Mouse (Mus musculus): Measurements from ENCODE around the gene Vps29. TPM values are rescaled to one million over a fixed set of nuclear protein-coding genes. Genes with fewer than 3 reads are reported as not detected.

Gene Vps29
- polyA plus RNA-seq, 1 experiment from 2014 or later = 289 TPM

DNA sequence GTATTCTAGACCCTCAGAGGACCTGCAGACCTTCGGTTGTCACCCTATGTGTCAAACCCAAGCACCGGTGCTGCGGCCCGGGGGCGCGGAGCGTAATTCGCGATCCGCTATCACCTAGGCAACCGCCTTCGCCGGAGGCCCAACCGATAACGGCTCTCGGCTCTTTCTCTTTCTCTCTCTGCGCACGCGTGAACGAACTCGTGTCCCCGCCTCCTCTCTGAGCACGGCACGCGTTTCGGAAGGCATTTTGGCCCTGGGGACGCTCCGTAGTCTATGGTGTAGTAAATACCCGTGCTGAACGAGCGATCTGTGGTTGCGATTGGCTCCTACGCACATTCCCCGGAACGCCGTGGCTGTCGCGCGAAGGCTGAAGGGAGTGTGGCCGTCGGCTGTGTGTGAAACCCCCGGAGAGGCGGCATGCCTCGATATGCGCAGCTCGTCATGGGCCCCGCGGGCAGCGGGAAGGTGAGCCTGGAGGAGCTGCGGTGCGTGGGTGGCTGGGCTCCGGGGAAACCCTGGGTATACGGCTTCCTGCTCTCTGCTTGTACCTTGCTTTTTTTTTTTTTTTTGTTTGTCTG lies 18.1 kb downstream of the Vps29 start, which contains the start of gene Fam216a:
TSS of gene Fam216a (minus strand) at position 173 of the 578 bp plus-strand sequence.
- H3K27ac ChIP-seq (ENCODE audit: low read length) = peak within 1 kb of the TSS; percentile 91
- peak within 1 kb of the TSS; percentile 74 for H3K4me2 ChIP-seq (ENCODE audit: low read depth, low read length)
- H3K4me1 ChIP-seq (ENCODE audit: control insufficient read depth, insufficient read depth, low read length) = peaks cover 8% of the 10 kb centered on the region; the same call in 1 of the 2 replicates
- WGBS = under 1% methylated on average over 53 of the region's 53 CpGs
- H3K9ac ChIP-seq (ENCODE audit: low read depth, low read length) = peak within 1 kb of the TSS; percentile 79
- H3K27me3 ChIP-seq (replicated peaks; ENCODE audit: control insufficient read depth, insufficient read depth, low read length) = no peaks in the 10 kb centered on the region
- peak; percentile 96 for ATAC-seq
- no peaks in the 10 kb centered on the region for H3K9me3 ChIP-seq (ENCODE audit: control insufficient read depth, low read length)
- peak within 1 kb of the TSS; percentile 78 for H3K4me3 ChIP-seq (ENCODE audit: low read length)
- peaks cover 7% of the 10 kb centered on the region; the same call in 1 of the 2 replicates for H3K36me3 ChIP-seq (ENCODE audit: control insufficient read depth, insufficient read depth, low read length)

DNA sequence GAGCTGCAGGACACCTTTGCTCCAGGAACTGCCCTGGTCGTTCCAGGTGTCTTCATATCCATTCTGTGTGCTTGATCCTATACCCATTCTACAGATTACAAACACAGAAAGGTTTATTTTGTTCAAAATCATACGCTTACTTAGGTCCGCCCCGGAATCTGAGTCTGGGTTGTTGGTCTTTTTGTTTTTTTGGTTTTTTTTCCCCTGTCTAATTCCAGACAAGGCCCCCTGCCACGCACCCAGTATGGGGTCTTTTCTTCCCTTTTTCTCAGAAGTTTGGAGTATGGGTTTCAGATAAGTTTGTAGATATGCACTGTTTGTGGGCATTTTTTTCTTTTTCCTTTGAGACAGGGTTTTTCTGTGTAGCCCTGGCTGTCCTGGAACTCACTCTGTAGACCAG lies 18.7 kb downstream of the Vps29 start:
- Histone ChIP-seq H3K9ac (ENCODE audit: low read depth, low read length) (peak overlapping the region; percentile 79), H3K4me3 (ENCODE audit: low read length) (peak overlapping the region; percentile 78), H3K27ac (ENCODE audit: low read length) (peak overlapping the region; percentile 86), H3K9me3 (ENCODE audit: control insufficient read depth, low read length) (no peaks in the 10 kb centered on the region), H3K36me3 (ENCODE audit: control insufficient read depth, insufficient read depth, low read length) (peaks cover 6% of the 10 kb centered on the region; the same call in 1 of the 2 replicates), H3K4me2 (ENCODE audit: low read depth, low read length) (peak overlapping the region; percentile 67), H3K4me1 (ENCODE audit: control insufficient read depth, insufficient read depth, low read length) (peaks cover 8% of the 10 kb centered on the region; the same call in 1 of the 2 replicates), H3K27me3 (replicated peaks; ENCODE audit: control insufficient read depth, insufficient read depth, low read length) (no peaks in the 10 kb centered on the region)
- ATAC-seq = no peak
- WGBS = 4% methylated on average over 5 of the region's 5 CpGs

DNA sequence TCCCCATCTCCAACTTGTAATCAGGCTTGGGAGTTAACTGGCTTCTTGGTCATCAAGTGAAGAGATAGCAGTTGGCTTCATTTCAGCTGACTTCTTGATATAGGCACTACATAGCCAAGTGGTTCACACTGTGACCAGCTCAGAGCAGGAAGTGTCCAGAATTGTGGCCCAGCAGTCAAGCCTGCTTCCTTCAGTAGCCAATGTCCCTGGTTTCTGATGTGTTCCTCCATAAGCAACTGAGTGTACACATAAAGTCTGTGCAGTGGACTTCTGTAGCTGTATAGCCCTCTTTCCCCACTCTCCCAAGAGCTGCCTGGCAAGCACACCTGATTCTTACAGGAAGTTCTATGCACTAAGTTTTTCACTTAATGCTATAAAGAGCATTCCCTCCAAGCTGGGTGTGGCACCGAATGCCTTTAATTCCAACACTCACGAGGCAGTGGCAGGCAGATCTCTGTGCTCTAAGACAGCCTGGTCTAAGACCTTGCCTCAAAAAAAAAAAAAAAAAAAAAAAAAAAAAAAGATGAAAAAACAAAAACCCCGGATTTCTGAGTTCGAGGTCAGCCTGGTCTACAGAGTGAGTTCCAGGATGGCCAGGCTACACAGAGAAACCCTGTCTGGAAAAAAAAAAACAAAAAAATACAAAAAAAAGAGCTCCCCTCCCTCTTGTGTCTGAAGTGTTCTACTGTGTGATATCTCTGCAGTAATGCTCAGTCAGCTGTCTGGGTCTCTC lies 23.1 kb downstream of the Vps29 start:
- WGBS = 92% methylated on average over 4 of the region's 4 CpGs
- H3K9ac ChIP-seq (ENCODE audit: low read depth, low read length) = no peak overlapping the region
- H3K27ac ChIP-seq (ENCODE audit: low read length) = no peak overlapping the region
- H3K4me2 ChIP-seq (ENCODE audit: low read depth, low read length) = no peak overlapping the region
- H3K36me3 ChIP-seq (ENCODE audit: control insufficient read depth, insufficient read depth, low read length) = 0 out of 2 replicates have a peak, but pooled peaks cover 9% of the 10 kb centered on the region
- no peaks in the 10 kb centered on the region for H3K27me3 ChIP-seq (replicated peaks; ENCODE audit: control insufficient read depth, insufficient read depth, low read length)
- H3K4me3 ChIP-seq (ENCODE audit: low read length) = no peak overlapping the region
- H3K4me1 ChIP-seq (ENCODE audit: control insufficient read depth, insufficient read depth, low read length) = peaks cover 8% of the 10 kb centered on the region; the same call in 1 of the 2 replicates
- no peak for ATAC-seq
- H3K9me3 ChIP-seq (ENCODE audit: control insufficient read depth, low read length) = no peaks in the 10 kb centered on the region

DNA sequence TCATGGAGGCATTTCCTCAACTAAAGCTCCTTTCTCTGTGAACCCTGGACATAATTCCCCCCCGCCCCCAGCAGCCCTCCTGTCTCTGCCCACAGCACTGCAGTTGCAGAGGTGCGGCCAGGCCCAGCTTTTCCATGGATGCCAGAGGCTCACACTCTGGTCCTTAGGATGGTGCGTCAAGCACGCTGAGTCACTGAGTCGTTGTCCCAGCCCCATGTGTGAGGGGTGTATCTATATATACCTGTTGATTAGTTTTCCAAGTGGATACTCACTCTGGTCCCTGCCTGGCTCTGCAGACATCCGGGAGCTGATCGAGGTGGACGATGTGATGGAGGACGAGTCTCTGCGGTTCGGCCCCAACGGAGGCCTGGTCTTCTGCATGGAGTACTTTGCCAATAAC lies 24.0 kb downstream of the Vps29 start:
- Histone ChIP-seq H3K4me3 (ENCODE audit: low read length) (no peak overlapping the region), H3K27ac (ENCODE audit: low read length) (no peak overlapping the region), H3K27me3 (replicated peaks; ENCODE audit: control insufficient read depth, insufficient read depth, low read length) (no peaks in the 10 kb centered on the region), H3K4me1 (ENCODE audit: control insufficient read depth, insufficient read depth, low read length) (peaks cover 5% of the 10 kb centered on the region; the same call in 1 of the 2 replicates), H3K9me3 (ENCODE audit: control insufficient read depth, low read length) (no peaks in the 10 kb centered on the region), H3K9ac (ENCODE audit: low read depth, low read length) (no peak overlapping the region), H3K36me3 (ENCODE audit: control insufficient read depth, insufficient read depth, low read length) (0 out of 2 replicates have a peak, but pooled peaks cover 9% of the 10 kb centered on the region), H3K4me2 (ENCODE audit: low read depth, low read length) (no peak overlapping the region)
- no peak for ATAC-seq
- WGBS = 93% methylated on average over 12 of the region's 12 CpGs

DNA sequence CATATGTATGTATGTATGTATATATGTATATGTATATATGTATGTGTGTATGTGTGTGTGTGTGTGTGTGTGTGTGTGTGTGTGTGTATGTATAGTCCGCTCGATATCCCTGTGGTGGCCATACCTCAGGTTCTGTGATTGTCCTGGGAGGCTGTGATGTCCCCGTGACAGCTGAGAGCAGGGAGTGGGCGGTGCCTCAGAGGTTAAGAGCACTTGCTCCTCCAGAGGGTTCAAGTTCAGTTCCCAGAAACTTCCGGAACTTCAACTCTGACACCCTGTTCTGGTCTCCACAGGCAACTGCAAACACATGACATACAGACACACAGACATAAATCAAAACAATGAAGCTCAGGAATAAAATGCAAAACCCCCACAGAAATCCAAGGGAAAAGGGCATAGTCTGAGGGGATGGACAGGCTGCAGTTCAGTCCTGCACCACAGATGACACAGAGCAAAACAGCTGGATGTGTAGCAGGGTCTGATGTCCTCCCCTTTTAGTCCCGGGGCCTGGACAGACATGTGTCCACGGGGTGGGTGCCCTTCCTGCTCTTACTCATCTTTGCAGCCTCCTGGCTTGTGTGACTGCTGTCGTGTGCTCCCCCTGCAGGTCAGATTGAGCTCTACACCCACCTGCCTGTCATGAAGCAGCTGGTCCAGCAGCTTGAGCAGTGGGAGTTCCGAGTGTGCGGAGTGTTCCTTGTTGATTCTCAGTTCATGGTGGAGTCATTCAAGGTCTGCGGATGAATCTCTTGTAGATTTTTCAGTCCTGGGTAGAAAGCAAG lies 25.4 kb downstream of the Vps29 start:
- H3K4me3 ChIP-seq (ENCODE audit: low read length) = no peak overlapping the region
- no peak overlapping the region for H3K4me2 ChIP-seq (ENCODE audit: low read depth, low read length)
- H3K27ac ChIP-seq (ENCODE audit: low read length) = no peak overlapping the region
- 56% methylated on average over 11 of the region's 11 CpGs for WGBS
- no peak overlapping the region for H3K9ac ChIP-seq (ENCODE audit: low read depth, low read length)
- H3K9me3 ChIP-seq (ENCODE audit: control insufficient read depth, low read length) = no peaks in the 10 kb centered on the region
- H3K36me3 ChIP-seq (ENCODE audit: control insufficient read depth, insufficient read depth, low read length) = 0 out of 2 replicates have a peak, but pooled peaks cover 6% of the 10 kb centered on the region
- peak; percentile 46; the same call in 1 of the 2 replicates for ATAC-seq
- no peaks in the 10 kb centered on the region for H3K4me1 ChIP-seq (ENCODE audit: control insufficient read depth, insufficient read depth, low read length)
- no peaks in the 10 kb centered on the region for H3K27me3 ChIP-seq (replicated peaks; ENCODE audit: control insufficient read depth, insufficient read depth, low read length)

DNA sequence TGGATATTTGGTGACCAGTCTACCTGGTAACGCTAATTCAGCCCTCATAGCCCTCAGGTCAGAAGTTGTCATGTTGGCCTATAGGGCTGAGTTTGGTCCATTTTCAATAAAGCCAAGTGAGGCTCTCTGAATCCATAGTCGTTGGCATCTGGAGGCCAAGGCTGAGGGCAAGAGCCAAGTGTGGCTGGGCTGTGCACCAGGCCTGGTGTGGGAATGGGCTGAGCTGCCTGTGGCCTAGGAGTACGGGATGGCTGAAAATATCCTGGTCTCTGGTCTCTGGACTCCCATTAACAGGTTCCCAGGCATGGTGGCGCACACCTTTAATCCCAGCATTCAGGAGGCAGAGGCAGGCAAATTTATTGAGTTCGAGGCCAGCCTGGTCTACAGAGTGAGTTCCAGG lies 35.8 kb downstream of the Vps29 start:
- WGBS = 91% methylated on average over 5 of the region's 5 CpGs
- Histone ChIP-seq H3K9me3 (ENCODE audit: control insufficient read depth, low read length) (no peaks in the 10 kb centered on the region), H3K9ac (ENCODE audit: low read depth, low read length) (no peak overlapping the region), H3K4me2 (ENCODE audit: low read depth, low read length) (no peak overlapping the region), H3K27me3 (replicated peaks; ENCODE audit: control insufficient read depth, insufficient read depth, low read length) (no peaks in the 10 kb centered on the region), H3K36me3 (ENCODE audit: control insufficient read depth, insufficient read depth, low read length) (no peaks in the 10 kb centered on the region), H3K27ac (ENCODE audit: low read length) (no peak overlapping the region), H3K4me1 (ENCODE audit: control insufficient read depth, insufficient read depth, low read length) (peaks cover 9% of the 10 kb centered on the region), H3K4me3 (ENCODE audit: low read length) (no peak overlapping the region)
- ATAC-seq = no peak

DNA sequence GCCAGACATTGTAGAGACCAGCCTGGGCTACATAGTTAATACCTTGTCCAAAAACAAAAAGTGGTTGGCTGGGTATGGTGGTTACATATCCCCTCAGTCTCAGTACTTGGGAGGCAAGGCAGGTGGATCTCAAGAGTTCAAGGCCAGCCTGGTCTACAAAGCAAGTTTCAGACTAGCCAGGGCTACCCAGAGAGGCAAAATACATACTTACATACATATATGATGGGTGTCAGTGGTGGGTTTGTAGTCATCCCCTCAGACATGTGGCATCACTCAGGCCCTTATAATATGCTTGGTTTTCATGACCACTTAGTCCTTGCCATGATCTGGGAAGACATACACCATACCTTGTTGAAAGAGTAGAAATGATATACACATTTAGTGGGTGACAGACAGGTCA lies 36.5 kb downstream of the Vps29 start:
- Histone ChIP-seq H3K9ac (ENCODE audit: low read depth, low read length) (no peak overlapping the region), H3K4me1 (ENCODE audit: control insufficient read depth, insufficient read depth, low read length) (peaks cover 9% of the 10 kb centered on the region), H3K4me2 (ENCODE audit: low read depth, low read length) (no peak overlapping the region), H3K4me3 (ENCODE audit: low read length) (no peak overlapping the region), H3K27ac (ENCODE audit: low read length) (no peak overlapping the region), H3K36me3 (ENCODE audit: control insufficient read depth, insufficient read depth, low read length) (no peaks in the 10 kb centered on the region), H3K27me3 (replicated peaks; ENCODE audit: control insufficient read depth, insufficient read depth, low read length) (no peaks in the 10 kb centered on the region), H3K9me3 (ENCODE audit: control insufficient read depth, low read length) (no peaks in the 10 kb centered on the region)
- ATAC-seq = no peak

DNA sequence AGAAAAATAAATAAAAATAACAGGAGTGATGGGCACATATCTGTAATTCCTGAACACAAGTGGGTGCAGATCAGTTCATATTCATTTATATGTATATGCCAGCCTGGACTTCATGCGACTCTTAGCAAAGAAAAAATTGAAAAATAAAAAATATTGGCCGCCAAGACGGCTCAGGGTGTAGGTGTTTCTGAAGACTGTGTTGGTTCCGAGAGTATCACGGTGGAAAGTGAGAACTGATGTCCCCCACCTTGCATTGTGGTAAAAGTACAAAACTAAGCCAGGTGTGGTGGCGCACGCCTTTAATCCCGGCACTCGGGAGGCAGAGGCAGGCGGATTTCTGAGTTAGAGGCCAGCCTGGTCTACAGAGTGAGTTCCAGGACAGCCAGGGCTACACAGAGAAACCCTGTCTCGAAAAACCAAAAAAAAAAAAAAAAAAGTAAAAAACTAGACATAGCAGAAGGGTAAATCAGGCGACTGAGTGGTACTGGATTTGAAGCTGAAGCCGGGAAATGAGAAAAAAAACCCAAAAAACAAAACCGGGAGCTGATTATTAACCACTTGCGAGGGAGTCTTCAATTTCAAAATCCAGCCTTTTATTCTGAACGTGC lies 37.1 kb downstream of the Vps29 start:
- Histone ChIP-seq H3K4me2 (ENCODE audit: low read depth, low read length) (peak overlapping the region; percentile 84), H3K27me3 (replicated peaks; ENCODE audit: control insufficient read depth, insufficient read depth, low read length) (no peaks in the 10 kb centered on the region), H3K9ac (ENCODE audit: low read depth, low read length) (peak overlapping the region; percentile 78; the same call in 1 of the 2 replicates), H3K4me3 (ENCODE audit: low read length) (peak overlapping the region; percentile 74), H3K27ac (ENCODE audit: low read length) (no peak overlapping the region), H3K36me3 (ENCODE audit: control insufficient read depth, insufficient read depth, low read length) (no peaks in the 10 kb centered on the region), H3K4me1 (ENCODE audit: control insufficient read depth, insufficient read depth, low read length) (peaks cover 9% of the 10 kb centered on the region), H3K9me3 (ENCODE audit: control insufficient read depth, low read length) (no peaks in the 10 kb centered on the region)
- WGBS = 50% methylated on average over 16 of the region's 16 CpGs
- 0 out of 2 replicates have a peak, but pooled peaks have one; percentile 6 for ATAC-seq

DNA sequence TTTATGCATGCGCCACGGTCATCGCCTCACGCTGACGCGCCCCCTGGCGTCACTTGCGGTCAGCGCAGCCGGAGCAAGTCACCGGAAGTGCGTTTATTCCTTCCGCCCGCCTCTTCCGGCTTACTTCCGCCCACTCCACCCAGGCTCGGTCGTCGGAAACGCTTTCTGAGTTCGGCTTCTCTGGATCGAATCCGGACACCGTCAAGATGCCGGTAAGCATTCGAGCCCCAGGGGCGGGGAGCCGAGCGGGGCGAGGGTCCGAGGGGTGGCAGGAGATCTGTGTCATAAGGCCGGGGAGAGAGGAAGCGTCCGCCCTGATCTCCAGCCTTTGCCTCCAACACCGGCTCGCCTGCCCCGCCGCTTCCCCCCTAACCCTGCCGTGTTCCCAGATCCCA lies 37.6 kb downstream of the Vps29 start, which contains the start of gene Arpc3:
TSS of gene Arpc3 (plus strand) at position 93 of the 395 bp plus-strand sequence.
- WGBS = under 1% methylated on average over 39 of the region's 39 CpGs
- peak within 1 kb of the TSS; percentile 74 for H3K4me3 ChIP-seq (ENCODE audit: low read length)
- H3K36me3 ChIP-seq (ENCODE audit: control insufficient read depth, insufficient read depth, low read length) = 0 out of 2 replicates have a peak, but pooled peaks cover 3% of the 10 kb centered on the region
- H3K27ac ChIP-seq (ENCODE audit: low read length) = peak within 1 kb of the TSS; percentile 26
- peaks cover 9% of the 10 kb centered on the region for H3K4me1 ChIP-seq (ENCODE audit: control insufficient read depth, insufficient read depth, low read length)
- H3K27me3 ChIP-seq (replicated peaks; ENCODE audit: control insufficient read depth, insufficient read depth, low read length) = no peaks in the 10 kb centered on the region
- H3K4me2 ChIP-seq (ENCODE audit: low read depth, low read length) = peak within 1 kb of the TSS; percentile 84
- H3K9me3 ChIP-seq (ENCODE audit: control insufficient read depth, low read length) = no peaks in the 10 kb centered on the region
- ATAC-seq = peak; percentile 93
- peak within 1 kb of the TSS; percentile 78 for H3K9ac ChIP-seq (ENCODE audit: low read depth, low read length)
